8 mouse cellular contexts compared by ENCODE assay signal in genomic region chr15:102920619-102921018, GRCm38 (mm10). TPM values are rescaled to one million over a fixed set of nuclear protein-coding genes. Genes with fewer than 3 reads are reported as not detected.
DNase-seq lines count a peak whose midpoint lies in the region; ATAC-seq and TF ChIP-seq lines count a peak whose summit lies in the region.

No protein-coding gene starts in this region.

- no peak for TF ChIP-seq POLR2A in ES-Bruce4 (IDR thresholded peaks at IDR 0.05; ENCODE audit: insufficient read depth, low read length)
- no peak for TF ChIP-seq POLR2A in cerebellum, adult 2 months (IDR thresholded peaks at IDR 0.05; ENCODE audit: borderline replicate concordance, insufficient read depth, low read length)

- TF ChIP-seq CTCF in ES-Bruce4 (IDR thresholded peaks at IDR 0.05; ENCODE audit: low read depth, low read length) = no peak
- TF ChIP-seq CTCF in cerebellum, adult 2 months (IDR thresholded peaks at IDR 0.05; ENCODE audit: borderline replicate concordance, insufficient read depth, low read depth, low read length) = no peak

- ATAC-seq in megakaryocyte progenitor cell, adult 5-6 weeks (replicated peaks; ENCODE audit: poor library complexity) = peak; percentile 34; the same call in 1 of the 2 replicates

- DNase-seq in embryo, embryonic 10.5 days (ENCODE audit: low spot score) = peak; percentile 92
- peak; percentile 47 to 52 for DNase-seq in heart, adult 18-20 months
- DNase-seq in kidney, adult 11 months = peak; percentile 54
- DNase-seq in urinary bladder, postnatal 4 days (ENCODE audit: low spot score in 2 of 2) = peak; percentile 54 to 74
- DNase-seq in thymus, postnatal 0 days (ENCODE audit: low spot score) = no peak
- no peak for DNase-seq in cerebellum, adult 2 months

- peak overlapping the region; percentile 70; the same call in 1 of the 2 replicates for H3K4me3 ChIP-seq in ES-Bruce4 (ENCODE audit: low read depth, low read length)
- H3K4me3 ChIP-seq in cerebellum, adult 2 months (replicated peaks; ENCODE audit: insufficient read depth, low read depth, low read length) = no peak overlapping the region

- 1% methylated on average over 20 of the region's 20 CpGs for WGBS in cerebellum, adult 2 months

- peak; percentile 65; the same call in 1 of the 2 replicates for TF ChIP-seq EP300 in ES-Bruce4 (IDR thresholded peaks at IDR 0.05; ENCODE audit: insufficient read depth, low read depth, low read length)

- no peaks in the 10 kb centered on the region for H3K9me3 ChIP-seq in ES-Bruce4 (replicated peaks; ENCODE audit: control insufficient read depth, insufficient read depth, low read length, poor library complexity, severe bottlenecking)

- no peaks in the 10 kb centered on the region for H3K4me1 ChIP-seq in ES-Bruce4 (ENCODE audit: control insufficient read depth, insufficient read depth, low read length)
- H3K4me1 ChIP-seq in cerebellum, adult 2 months (ENCODE audit: control insufficient read depth, insufficient read depth, low read length) = no peaks in the 10 kb centered on the region

- H3K9ac ChIP-seq in ES-Bruce4 (ENCODE audit: low read depth, poor library complexity, severe bottlenecking) = peak overlapping the region; percentile 64; the same call in 1 of the 2 replicates

- no peaks in the 10 kb centered on the region for H3K36me3 ChIP-seq in ES-Bruce4 (ENCODE audit: control insufficient read depth, insufficient read depth, low read length, poor library complexity, severe bottlenecking)

- no peak overlapping the region for H3K27ac ChIP-seq in ES-Bruce4 (ENCODE audit: insufficient read depth, low read length)
- no peak overlapping the region for H3K27ac ChIP-seq in cerebellum, adult 2 months (ENCODE audit: insufficient read depth, low read length)

- H3K27me3 ChIP-seq in ES-Bruce4 (ENCODE audit: control insufficient read depth, insufficient read depth, low read length, poor library complexity, severe bottlenecking) = peaks cover 38% of the 10 kb centered on the region
- peaks cover 16% of the 10 kb centered on the region; the same call in 1 of the 2 replicates for H3K27me3 ChIP-seq in cerebellum, adult 2 months (ENCODE audit: control insufficient read depth, insufficient read depth, low read length)

RNA-seq across cellular contexts. Expression of gene Hoxc13, which starts 0.3 kb away (rescaled TPM):
- polyA plus RNA-seq in ES-Bruce4 (2011; ENCODE audit: insufficient read depth, insufficient read length, low read depth, missing spikeins) = 3.7 and 3.8 TPM in 2 replicates
- total RNA-seq in heart, adult 18-20 months (2021) = not detected
- not detected in 2 replicates for total RNA-seq in megakaryocyte progenitor cell, adult 5-6 weeks (2015)
- total RNA-seq in megakaryocyte progenitor cell, adult 5-6 weeks (2017) = not detected in 2 replicates
- 0.07 TPM in 1 of 2 replicates, not detected in the other for polyA plus RNA-seq in thymus, postnatal 0 days (2015; fragmentation: Nextera tagmentation; extraction: Ambion mirVana)
- not detected in 2 replicates for polyA plus RNA-seq in cerebellum, adult 2 months (2012; rRNA removed)

RNA-seq across cellular contexts. Expression of gene Hoxc12, which starts 15.9 kb away (rescaled TPM):
- not detected in 2 replicates for polyA plus RNA-seq in ES-Bruce4 (2011; ENCODE audit: insufficient read depth, insufficient read length, low read depth, missing spikeins)
- not detected for total RNA-seq in heart, adult 18-20 months (2021)
- not detected in 2 replicates for total RNA-seq in megakaryocyte progenitor cell, adult 5-6 weeks (2015)
- total RNA-seq in megakaryocyte progenitor cell, adult 5-6 weeks (2017) = not detected in 2 replicates
- not detected in 2 replicates for polyA plus RNA-seq in thymus, postnatal 0 days (2015; fragmentation: Nextera tagmentation; extraction: Ambion mirVana)
- polyA plus RNA-seq in cerebellum, adult 2 months (2012; rRNA removed) = not detected in 2 replicates

RNA-seq across cellular contexts. Expression of gene Hoxc11, which starts 33.6 kb away (rescaled TPM):
- not detected in 2 replicates for polyA plus RNA-seq in ES-Bruce4 (2011; ENCODE audit: insufficient read depth, insufficient read length, low read depth, missing spikeins)
- not detected for total RNA-seq in heart, adult 18-20 months (2021)
- not detected in 2 replicates for total RNA-seq in megakaryocyte progenitor cell, adult 5-6 weeks (2015)
- not detected in 2 replicates for total RNA-seq in megakaryocyte progenitor cell, adult 5-6 weeks (2017)
- 0.09 TPM in 1 of 2 replicates, not detected in the other for polyA plus RNA-seq in thymus, postnatal 0 days (2015; fragmentation: Nextera tagmentation; extraction: Ambion mirVana)
- not detected in 2 replicates for polyA plus RNA-seq in cerebellum, adult 2 months (2012; rRNA removed)

RNA-seq across cellular contexts. Expression of gene Hoxc10, which starts 46.0 kb away (rescaled TPM):
- polyA plus RNA-seq in ES-Bruce4 (2011; ENCODE audit: insufficient read depth, insufficient read length, low read depth, missing spikeins) = not detected in 2 replicates
- not detected for total RNA-seq in heart, adult 18-20 months (2021)
- total RNA-seq in megakaryocyte progenitor cell, adult 5-6 weeks (2015) = not detected in 2 replicates
- not detected in 2 replicates for total RNA-seq in megakaryocyte progenitor cell, adult 5-6 weeks (2017)
- polyA plus RNA-seq in thymus, postnatal 0 days (2015; fragmentation: Nextera tagmentation; extraction: Ambion mirVana) = not detected in 2 replicates
- not detected in 2 replicates for polyA plus RNA-seq in cerebellum, adult 2 months (2012; rRNA removed)

RNA-seq across cellular contexts. Expression of gene Hoxc5, which starts 46.6 kb away (rescaled TPM):
- polyA plus RNA-seq in ES-Bruce4 (2011; ENCODE audit: insufficient read depth, insufficient read length, low read depth, missing spikeins) = not detected in 2 replicates
- total RNA-seq in heart, adult 18-20 months (2021) = under 1 TPM in 1 of 2 experiments, not detected in 1; 0.18 TPM
- not detected in 2 replicates for total RNA-seq in megakaryocyte progenitor cell, adult 5-6 weeks (2015)
- total RNA-seq in megakaryocyte progenitor cell, adult 5-6 weeks (2017) = not detected in 2 replicates
- polyA plus RNA-seq in thymus, postnatal 0 days (2015; fragmentation: Nextera tagmentation; extraction: Ambion mirVana) = 0.16 TPM in 1 of 2 replicates, not detected in the other
- 1.5 and 2.2 TPM in 2 replicates for polyA plus RNA-seq in cerebellum, adult 2 months (2012; rRNA removed)

Comparison
In these comparisons a context has a peak if more than half of its experiments do, and no peak if none do; other contexts are left out.
1. DNase-seq: peak in embryo, embryonic 10.5 days (single experiment), heart, adult 18-20 months (2 of 2), kidney, adult 11 months (single experiment) and urinary bladder, postnatal 4 days (2 of 2); none in thymus, postnatal 0 days (single experiment) and cerebellum, adult 2 months (0 of 2).